Mouse (Mus musculus): ENCODE measurements around the gene Polh. TPM values are rescaled to one million over a fixed set of nuclear protein-coding genes. Genes with fewer than 3 reads are reported as not detected.
A peak's percentile ranks its signal among the peaks of the same experiment; 100 is the strongest.

The Polh gene
- polyA plus RNA-seq, 1 experiment, result 0.35 TPM

- no peaks in the 10 kb centered on the region for H3K9me3 ChIP-seq
- H3K4me1 ChIP-seq, result peaks cover 90% of the 10 kb centered on the region
- TF ChIP-seq FLI1 (IDR thresholded peaks at IDR 0.05; ENCODE audit: low read length) (no peak), GATA1 (IDR thresholded peaks at IDR 0.05; ENCODE audit: borderline replicate concordance, low read length) (no peak)
- peaks cover 63% of the 10 kb centered on the region for H3K36me3 ChIP-seq (replicated peaks; ENCODE audit: low read length)
- H3K4me3 ChIP-seq (replicated peaks), result peak within 1 kb of the TSS; percentile 90
- H3K27me3 ChIP-seq (replicated peaks), result no peaks in the 10 kb centered on the region
Measured at GRCm38 (mm10) chr17:46143578-46144423, 58.6 kb downstream of the Polh start, which contains the start of gene Rsph9. TSS of gene Rsph9 (minus strand) at chr17:46144216.

- TF ChIP-seq GATA1 (IDR thresholded peaks at IDR 0.05; ENCODE audit: borderline replicate concordance, low read length) (no peak), FLI1 (IDR thresholded peaks at IDR 0.05; ENCODE audit: low read length) (no peak)
- Histone ChIP-seq H3K4me3 (replicated peaks) (no peak overlapping the region), H3K4me1 (peaks cover 80% of the 10 kb centered on the region), H3K9me3 (no peaks in the 10 kb centered on the region), H3K27me3 (replicated peaks) (no peaks in the 10 kb centered on the region), H3K36me3 (replicated peaks; ENCODE audit: low read length) (peaks cover 34% of the 10 kb centered on the region)
Measured at GRCm38 (mm10) chr17:46139872-46140271, 62.6 kb downstream of the Polh start.

DNA sequence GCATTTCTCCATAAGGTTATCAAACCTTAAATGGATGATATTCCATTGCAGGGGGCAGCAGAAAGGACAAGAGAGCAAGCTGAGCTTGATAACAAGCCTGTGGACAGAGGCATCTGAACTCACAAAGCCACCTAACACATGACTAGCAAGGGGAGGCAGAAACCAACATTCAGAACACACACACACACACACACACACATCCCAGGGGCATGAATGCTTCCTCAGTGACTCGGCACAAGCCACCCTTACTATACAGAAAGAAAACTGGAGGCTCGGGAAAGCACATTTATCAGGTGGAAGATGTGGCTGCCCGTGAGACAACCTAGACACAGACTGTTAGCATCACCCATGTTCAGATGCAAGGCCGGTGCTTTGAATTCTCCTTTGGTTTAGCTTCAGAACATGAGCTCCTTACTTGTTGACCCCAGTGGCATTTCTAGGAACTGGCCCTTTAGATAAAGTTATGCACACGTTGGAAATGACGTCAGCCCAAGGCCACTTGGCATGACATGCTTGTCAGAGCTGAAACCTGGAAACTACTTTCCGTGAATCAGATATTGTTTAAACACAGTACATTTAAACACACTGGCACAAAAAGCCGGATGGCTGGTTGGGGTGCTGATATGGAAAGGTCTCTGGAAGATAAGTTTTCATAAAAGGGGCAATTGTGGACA is 63.7 kb downstream of the Polh start:
- TF ChIP-seq FLI1 (IDR thresholded peaks at IDR 0.05; ENCODE audit: low read length) (no peak), GATA1 (IDR thresholded peaks at IDR 0.05; ENCODE audit: borderline replicate concordance, low read length) (no peak)
- H3K36me3 ChIP-seq (replicated peaks; ENCODE audit: low read length), result peaks cover 28% of the 10 kb centered on the region
- H3K4me3 ChIP-seq (replicated peaks), result peak overlapping the region; percentile 69
- H3K27me3 ChIP-seq (replicated peaks), result no peaks in the 10 kb centered on the region
- peaks cover 70% of the 10 kb centered on the region for H3K4me1 ChIP-seq
- H3K9me3 ChIP-seq, result no peaks in the 10 kb centered on the region

DNA sequence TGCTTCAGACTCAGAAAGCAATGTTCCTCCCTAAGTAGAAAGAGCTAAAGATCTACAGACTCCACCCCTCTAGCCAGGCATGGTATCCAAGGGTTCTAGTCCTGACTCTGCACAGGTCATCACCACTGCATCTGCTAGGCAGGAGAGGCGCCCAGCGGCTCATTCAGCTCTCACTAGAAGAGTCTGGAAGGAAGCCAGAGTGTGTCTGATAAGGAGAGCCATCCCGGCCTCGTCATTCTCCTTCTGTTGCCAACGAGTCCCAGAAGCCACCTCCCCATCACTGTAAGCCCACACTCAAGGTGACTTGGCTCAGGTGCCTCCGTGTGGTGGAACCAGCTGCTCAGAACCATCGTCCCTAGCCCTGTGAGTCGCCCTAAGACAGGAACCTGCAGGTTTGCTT is 69.6 kb downstream of the Polh start:
- Histone ChIP-seq H3K36me3 (replicated peaks; ENCODE audit: low read length) (peaks cover 53% of the 10 kb centered on the region), H3K27me3 (replicated peaks) (no peaks in the 10 kb centered on the region), H3K4me1 (peaks cover 52% of the 10 kb centered on the region), H3K4me3 (replicated peaks) (peak overlapping the region; percentile 4), H3K9me3 (no peaks in the 10 kb centered on the region)
- TF ChIP-seq FLI1 (IDR thresholded peaks at IDR 0.05; ENCODE audit: low read length) (no peak), GATA1 (IDR thresholded peaks at IDR 0.05; ENCODE audit: borderline replicate concordance, low read length) (no peak)

DNA sequence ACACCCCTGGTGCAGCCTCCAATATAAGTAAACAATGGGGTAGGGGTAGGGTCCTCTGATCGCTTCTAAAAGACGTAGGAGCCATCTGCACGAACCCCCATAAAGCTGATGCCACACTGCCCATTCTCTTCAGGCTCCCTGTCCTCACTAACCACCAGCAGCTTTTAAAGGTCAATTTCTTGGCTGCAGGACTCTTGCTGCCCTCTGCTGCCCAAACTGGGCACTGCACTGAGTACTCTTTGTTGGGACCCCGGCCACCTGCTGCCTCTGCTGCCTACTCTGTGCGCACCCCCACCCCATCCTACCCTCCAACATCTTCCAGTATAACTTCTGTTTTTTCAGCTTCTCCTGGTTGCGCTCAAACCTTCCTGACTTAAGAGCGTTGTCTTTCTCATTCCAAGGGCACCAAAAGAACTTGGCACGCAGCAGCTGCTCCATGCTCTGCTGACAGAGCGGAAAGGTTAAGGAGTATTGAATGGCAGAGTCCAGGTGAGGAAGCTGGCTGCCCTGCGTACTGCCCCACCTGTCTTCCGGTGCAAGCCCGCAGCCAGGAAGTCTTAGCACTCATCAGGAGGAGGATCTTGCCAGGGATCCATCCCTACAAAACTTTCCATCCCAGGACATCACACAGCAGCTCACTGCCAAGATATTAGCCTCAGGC is 70.3 kb downstream of the Polh start:
- Histone ChIP-seq H3K4me1 (peaks cover 45% of the 10 kb centered on the region), H3K36me3 (replicated peaks; ENCODE audit: low read length) (peaks cover 59% of the 10 kb centered on the region)
- TF ChIP-seq GATA1 (IDR thresholded peaks at IDR 0.05; ENCODE audit: borderline replicate concordance, low read length) (no peak), FLI1 (IDR thresholded peaks at IDR 0.05; ENCODE audit: low read length) (no peak)

DNA sequence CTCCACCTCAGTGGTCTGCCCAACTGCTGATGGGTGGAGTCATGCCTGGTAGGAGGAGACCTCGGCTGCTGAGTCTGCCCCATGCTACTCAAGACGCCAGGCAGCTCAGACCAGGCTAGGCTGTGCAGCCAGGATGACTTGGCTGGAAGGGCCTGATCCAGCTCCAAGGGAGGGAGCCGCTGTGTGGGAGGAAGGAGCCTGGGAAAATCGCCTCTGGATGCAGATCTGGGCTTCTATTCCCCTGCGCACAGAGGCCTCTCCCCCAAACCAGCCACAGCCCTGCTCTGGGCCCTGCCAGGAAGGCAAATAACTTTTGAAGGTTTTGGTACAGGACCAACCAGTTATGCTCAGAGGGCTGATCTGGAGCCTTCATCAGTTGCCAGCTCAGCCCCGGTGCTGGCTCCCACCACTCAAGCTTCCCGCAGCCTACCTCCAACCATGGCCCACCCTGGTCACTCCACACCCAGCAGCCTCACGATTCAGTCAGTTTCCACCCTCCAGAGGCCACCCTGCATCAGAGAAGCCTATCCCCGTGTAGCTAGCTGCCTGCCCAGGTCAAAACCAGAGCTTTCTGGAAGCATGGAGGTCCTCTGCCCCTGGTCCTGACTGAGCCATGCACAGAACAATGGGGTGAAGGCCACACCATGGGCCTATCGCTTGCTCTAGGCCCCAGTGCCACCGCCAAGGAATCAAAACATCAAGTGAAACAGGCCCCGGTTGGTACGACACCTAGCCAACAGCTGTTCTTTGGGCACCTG is 72.5 kb downstream of the Polh start:
- Histone ChIP-seq H3K36me3 (replicated peaks; ENCODE audit: low read length) (peaks cover 72% of the 10 kb centered on the region), H3K9me3 (no peaks in the 10 kb centered on the region), H3K4me3 (replicated peaks) (no peak overlapping the region), H3K4me1 (peaks cover 34% of the 10 kb centered on the region), H3K27me3 (replicated peaks) (no peaks in the 10 kb centered on the region)
- TF ChIP-seq GATA1 (IDR thresholded peaks at IDR 0.05; ENCODE audit: borderline replicate concordance, low read length) (no peak), FLI1 (IDR thresholded peaks at IDR 0.05; ENCODE audit: low read length) (no peak)

More for the DNA sequence above, 70.3 kb downstream of the Polh start:
- H3K9me3 ChIP-seq, result no peaks in the 10 kb centered on the region
- H3K27me3 ChIP-seq (replicated peaks), result no peaks in the 10 kb centered on the region
- peak overlapping the region; percentile 14 for H3K4me3 ChIP-seq (replicated peaks)

GRCm38 (mm10) chr17:46127814-46128493 is 74.5 kb downstream of the Polh start:
- H3K9me3 ChIP-seq, result no peaks in the 10 kb centered on the region
- peaks cover 28% of the 10 kb centered on the region for H3K4me1 ChIP-seq
- TF ChIP-seq GATA1 (IDR thresholded peaks at IDR 0.05; ENCODE audit: borderline replicate concordance, low read length), result no peak
- TF ChIP-seq FLI1 (IDR thresholded peaks at IDR 0.05; ENCODE audit: low read length), result no peak
- peaks cover 86% of the 10 kb centered on the region for H3K36me3 ChIP-seq (replicated peaks; ENCODE audit: low read length)
- no peak overlapping the region for H3K4me3 ChIP-seq (replicated peaks)
- H3K27me3 ChIP-seq (replicated peaks), result no peaks in the 10 kb centered on the region

DNA sequence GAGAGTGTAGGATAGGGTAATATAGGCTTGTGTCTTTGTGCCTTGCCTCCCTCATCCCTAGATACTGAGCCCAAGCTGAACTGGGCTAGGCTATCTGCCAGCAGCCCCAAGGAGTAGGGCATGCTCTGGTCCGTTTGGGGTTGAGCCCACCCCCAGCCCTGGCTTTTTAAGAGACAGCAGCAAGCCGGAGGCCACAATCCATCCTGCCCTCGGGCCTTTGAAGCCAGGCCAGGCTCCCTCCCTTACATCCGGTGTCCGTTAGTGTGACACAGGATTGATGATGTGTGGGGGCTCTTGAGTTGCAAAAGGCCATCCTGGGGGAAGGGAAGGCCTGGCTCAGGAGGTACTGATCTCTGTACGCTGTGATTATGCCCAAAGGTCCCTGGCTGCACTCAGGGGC is 75.8 kb downstream of the Polh start:
- Histone ChIP-seq H3K27me3 (replicated peaks) (no peaks in the 10 kb centered on the region), H3K4me3 (replicated peaks) (no peak overlapping the region), H3K4me1 (peaks cover 16% of the 10 kb centered on the region), H3K9me3 (no peaks in the 10 kb centered on the region), H3K36me3 (replicated peaks; ENCODE audit: low read length) (peaks cover 97% of the 10 kb centered on the region)
- TF ChIP-seq GATA1 (IDR thresholded peaks at IDR 0.05; ENCODE audit: borderline replicate concordance, low read length), result no peak
- TF ChIP-seq FLI1 (IDR thresholded peaks at IDR 0.05; ENCODE audit: low read length), result no peak
